Mouse (Mus musculus) right cerebral cortex, postnatal 4 days (tissue): ENCODE measurements around the gene Wrnip1.
"Not testable (repeated sequence)": the region's sequence is repeated elsewhere in the genome, so short reads cannot be mapped to it uniquely, and the experiment has no call there.

ENCODE experiments used
- DNase-seq: peaks from one replicate; pipeline ENCODE4 v3.0.0-alpha.2; 2022

The Wrnip1 gene

DNA sequence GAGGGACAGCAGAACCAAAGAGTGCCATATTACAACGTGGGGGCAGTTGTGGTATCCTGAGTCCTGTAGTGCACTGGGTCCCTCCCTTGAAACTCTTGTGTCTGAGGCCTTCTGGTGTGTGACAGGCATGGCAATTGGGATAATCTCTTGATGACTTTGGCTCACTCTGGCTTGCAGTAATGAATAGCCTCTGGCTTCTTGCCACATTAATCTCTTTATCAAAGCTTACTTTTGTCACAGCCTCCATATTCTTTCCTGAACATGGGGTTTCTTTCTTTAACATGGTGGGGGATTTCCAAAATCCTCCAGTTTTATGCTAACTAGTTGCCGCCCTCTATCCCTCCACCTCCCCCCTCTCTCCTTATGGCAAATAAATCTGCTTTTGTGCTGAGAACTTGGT lies 51.2 kb downstream of the Wrnip1 start:
- DNase-seq: no peak

DNA sequence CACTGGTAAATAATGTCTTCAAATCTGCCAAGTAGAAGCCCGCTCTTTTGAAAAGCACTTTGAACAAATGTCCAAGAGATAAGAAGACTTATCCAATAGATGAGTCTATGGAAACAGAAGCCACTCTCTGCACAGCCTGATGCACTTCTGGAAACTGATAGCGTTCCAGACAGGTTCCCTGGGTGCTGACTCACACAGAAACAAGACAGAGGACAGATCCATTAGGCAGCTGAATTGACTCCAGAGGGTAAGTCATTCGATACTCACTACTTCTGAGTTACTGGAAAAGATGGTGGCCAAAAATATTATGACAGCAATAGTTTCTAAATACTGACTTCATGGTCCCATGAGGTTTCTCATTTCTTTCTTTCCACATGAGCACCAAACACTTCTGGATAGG lies 59.0 kb downstream of the Wrnip1 start:
- DNase-seq: no peak

DNA sequence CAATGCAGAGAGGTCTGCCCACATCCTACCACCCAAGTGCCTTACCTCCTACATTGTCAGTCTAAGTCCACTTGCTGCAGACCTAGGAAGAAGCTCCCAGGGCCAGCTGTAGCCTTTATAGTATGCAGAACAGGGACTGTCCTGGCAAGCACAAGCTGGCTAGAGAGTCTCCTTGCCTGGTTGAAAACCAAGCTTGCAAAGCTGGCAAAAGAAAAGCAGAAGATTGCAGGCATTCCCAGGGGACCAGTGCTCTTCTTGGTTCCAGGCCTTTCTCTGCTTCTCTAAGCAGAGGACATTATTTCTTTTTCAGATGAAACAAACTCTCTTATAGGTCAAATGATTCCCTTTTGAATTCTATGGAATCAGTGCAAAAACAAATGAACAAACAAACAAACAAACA lies 61.6 kb downstream of the Wrnip1 start:
- DNase-seq: no peak

DNA sequence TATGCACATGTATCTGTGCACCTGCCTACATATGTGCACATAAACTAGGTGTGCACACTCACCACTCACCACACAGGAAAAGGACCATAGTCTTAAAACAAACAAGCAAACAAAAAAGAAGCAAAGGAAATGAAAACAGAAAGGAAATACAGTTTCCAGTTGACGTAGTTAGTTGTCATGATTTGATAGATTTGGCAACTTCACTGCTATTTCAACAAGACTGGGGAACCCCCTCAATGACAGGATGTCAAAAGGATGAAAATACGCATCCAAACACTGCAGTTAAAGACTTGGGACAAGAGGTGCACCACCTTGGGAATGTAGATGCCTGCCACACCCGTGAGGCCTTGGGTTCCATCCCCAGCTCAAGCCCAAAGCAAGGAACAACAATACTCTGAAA lies 62.7 kb downstream of the Wrnip1 start:
- DNase-seq: not testable (repeated sequence)

DNA sequence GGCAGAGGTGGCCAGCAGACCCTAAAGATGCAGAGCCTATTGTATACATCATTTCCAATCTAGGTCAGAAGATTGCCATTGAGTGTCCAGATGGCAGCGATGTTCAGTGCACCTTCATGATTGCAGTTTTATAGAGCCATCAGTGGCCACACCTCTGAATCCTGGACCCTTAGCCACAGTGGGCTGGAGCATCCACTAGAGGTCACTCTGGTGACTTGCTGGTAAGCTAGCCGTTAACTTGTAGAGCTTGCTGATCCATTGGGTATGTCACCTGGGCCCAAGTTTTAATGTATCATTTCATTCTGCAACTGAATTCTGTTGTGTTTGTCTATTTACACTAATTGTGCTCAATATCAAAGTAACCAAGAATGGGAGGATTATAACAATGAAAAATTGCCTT lies 63.8 kb downstream of the Wrnip1 start:
- DNase-seq: no peak

DNA sequence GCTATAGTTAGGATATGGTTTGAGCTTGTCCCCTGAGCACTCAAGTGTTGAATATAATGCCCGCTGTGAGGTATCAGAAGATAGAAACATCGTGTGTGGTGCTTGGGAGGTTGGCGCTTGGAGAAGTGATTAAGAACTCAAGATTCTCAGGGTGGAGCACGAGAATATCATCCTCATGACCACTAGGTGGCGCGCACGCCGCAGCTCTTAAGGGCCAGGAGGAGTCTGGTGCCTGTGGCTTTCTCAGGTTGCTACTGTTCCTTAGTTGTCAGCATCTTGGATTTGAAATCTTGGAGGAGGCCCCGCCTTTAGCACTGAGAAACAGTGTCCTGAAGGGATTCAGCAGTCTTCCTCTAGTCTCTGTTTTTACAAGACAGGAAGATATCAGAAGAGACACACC lies 64.6 kb downstream of the Wrnip1 start:
- peak; percentile 76 for DNase-seq

DNA sequence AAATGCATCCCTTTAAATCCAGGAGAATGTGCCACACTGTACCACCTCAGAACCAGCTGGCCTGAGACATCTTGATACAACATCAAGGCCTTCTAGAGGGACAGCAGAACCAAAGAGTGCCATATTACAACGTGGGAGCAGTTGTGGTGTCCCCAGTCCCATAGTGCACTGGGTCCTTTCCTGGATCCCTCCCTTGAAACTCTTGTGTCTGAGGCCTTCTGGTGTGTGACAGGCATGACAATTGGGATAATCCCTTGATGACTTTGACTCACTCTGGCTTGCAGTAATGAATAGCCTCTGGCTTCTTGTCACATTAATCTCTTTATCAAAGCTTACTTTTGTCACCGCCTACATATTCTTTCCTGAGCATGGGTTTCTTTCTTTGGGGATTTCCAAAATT lies 65.2 kb downstream of the Wrnip1 start:
- DNase-seq: no peak

DNA sequence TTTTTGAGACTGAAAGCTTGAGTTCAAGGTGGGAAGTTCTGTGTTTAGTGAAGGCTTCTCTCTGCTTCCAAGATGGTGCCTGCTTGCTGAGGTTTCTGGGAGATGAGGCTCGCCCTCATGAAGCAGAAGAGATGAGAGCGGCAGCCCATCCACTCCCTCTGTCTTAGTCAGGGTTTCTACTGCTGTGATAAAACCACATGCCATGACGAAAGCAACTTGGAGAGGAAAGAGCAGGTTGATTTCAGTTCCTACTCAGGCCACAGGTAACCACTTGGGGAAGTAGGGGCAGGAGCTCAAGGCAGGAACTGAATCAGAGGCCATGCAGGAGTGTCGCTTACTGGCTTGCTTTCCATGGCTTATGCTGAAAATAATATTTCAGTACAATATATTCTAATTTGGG lies 66.4 kb downstream of the Wrnip1 start:
- not testable (repeated sequence) for DNase-seq

DNA sequence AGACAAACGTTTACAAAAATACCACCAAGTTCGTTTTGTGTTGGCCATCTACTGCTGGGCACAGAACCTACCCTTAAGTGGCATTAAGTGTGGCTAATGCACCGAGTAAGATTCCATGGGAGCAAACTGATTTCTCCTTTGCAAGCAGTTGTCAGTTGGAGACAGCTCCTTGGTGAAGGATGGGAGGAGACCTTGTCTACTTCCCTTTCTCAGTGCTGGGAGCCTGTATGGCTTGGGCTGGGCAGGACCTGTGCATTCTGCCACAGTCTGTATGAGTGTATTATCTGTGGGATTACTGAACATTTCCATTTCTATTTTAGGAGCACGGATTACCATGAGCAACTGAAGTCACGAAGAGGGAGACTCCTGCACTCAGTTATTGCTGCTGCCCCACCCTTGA lies 67.0 kb downstream of the Wrnip1 start:
- DNase-seq: no peak
